Mouse (Mus musculus): Measurements from ENCODE around the gene Ubac2. TPM values are rescaled to one million over a fixed set of nuclear protein-coding genes. Genes with fewer than 3 reads are reported as not detected.

Ubac2 gene
- polyA plus RNA-seq, 1 experiment = 1.3 TPM

DNA sequence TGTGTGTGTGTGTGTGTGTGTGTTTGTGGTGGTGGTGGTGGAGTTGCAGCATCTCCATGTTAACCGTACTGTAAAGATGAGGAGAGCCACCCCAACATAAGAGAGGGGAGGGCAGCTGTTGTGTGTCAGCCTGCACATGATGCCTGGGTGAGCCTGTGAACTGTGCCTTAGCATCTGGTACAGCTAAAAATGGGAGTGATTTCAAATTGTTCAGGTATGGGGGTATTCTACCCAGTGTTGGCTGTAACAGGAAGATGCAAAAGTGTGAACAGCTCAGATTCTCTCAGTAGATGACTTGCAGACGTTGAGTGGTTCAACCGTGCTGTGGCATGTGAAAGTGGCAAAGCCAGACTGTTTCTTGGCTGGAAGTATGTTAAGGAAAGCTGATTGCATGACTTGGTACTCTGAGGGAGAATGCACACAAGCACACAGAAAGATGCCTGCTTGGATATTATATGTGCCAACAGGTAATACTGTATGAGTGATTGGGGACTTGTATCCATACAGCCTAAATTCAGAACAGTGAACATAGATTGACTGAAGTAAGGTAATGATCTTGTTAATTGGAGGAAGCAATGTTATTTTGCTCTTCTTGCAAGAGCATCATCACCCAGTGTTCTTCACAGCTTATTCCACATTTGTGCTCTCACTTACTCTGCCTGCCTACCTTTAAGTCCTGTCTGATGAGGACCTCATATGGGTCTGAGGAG lies 79.8 kb downstream of the Ubac2 start:
- Histone ChIP-seq H3K4me1 (ENCODE audit: control insufficient read depth) (peaks cover 10% of the 10 kb centered on the region), H3K27me3 (ENCODE audit: control insufficient read depth) (no peaks in the 10 kb centered on the region), H3K9me3 (ENCODE audit: control insufficient read depth, low read length) (no peaks in the 10 kb centered on the region), H3K4me3 (replicated peaks) (no peak overlapping the region), H3K36me3 (ENCODE audit: control insufficient read depth) (peaks cover 6% of the 10 kb centered on the region)
- no peak for TF ChIP-seq TAL1 (IDR thresholded peaks at IDR 0.05; ENCODE audit: low read length)
- TF ChIP-seq GATA1 (IDR thresholded peaks at IDR 0.05; ENCODE audit: low read length) = no peak

DNA sequence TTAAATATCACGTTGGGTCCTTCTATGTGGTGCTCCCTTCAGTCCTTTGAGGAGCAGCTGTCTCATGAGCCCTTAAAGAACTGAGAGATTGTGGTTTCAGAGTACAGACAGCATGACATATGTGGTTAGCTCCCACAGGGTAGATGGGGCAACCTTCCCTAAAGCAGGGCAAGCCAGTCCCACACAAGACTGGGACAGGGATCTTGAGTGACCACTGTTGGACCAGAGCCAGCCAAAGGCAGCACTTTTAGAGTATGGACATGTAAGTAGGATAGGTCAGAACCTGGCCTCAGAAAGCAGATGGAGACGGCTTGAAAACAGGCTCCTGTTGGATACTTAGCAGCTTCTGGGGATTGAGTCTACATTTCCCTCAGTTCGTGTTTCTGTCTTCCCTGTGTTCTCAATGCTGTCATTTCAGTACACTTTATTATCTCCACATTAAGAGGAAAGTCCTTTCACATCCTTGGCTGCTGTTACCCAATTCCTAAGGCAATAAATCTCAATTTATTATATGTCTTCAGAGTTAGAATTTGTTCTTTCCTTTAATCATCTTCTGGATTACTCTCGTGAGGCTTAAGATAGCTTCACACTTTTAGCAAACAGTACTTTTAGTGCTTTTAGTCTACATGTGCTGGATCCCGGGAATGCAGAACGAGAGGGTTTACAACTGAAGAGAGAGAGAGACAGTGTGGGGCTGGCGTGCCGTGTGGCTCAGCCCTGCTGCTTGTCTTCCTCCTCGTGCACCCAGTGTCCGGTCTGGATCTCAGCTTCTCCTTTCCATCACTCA lies 80.5 kb downstream of the Ubac2 start:
- peaks cover 6% of the 10 kb centered on the region for H3K36me3 ChIP-seq (ENCODE audit: control insufficient read depth)
- TF ChIP-seq GATA1 (IDR thresholded peaks at IDR 0.05; ENCODE audit: low read length) = no peak
- peaks cover 14% of the 10 kb centered on the region for H3K4me1 ChIP-seq (ENCODE audit: control insufficient read depth)
- H3K9me3 ChIP-seq (ENCODE audit: control insufficient read depth, low read length) = no peaks in the 10 kb centered on the region
- H3K27me3 ChIP-seq (ENCODE audit: control insufficient read depth) = no peaks in the 10 kb centered on the region
- H3K4me3 ChIP-seq (replicated peaks) = no peak overlapping the region

DNA sequence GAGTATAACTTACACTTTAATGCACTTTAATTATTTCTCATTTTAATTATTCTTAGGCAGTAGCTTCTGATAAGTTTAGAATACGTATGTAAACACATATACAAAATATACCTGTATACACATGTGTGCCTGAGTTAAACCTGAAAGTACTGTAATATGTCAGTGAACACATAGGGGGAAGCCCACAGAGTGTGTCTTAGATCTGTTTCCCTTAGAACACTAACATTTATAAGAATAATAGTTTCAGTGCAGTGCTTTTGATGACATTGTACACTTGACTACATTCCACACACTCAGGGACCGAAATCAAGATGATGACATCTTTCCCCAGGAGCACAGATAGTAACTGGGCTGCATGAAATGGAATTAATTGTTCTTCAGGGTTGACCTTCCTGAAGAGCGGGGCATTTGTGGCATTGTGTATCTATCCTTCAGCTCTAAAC lies 81.1 kb downstream of the Ubac2 start:
- Histone ChIP-seq H3K9me3 (ENCODE audit: control insufficient read depth, low read length) (no peaks in the 10 kb centered on the region), H3K36me3 (ENCODE audit: control insufficient read depth) (peaks cover 1% of the 10 kb centered on the region), H3K4me1 (ENCODE audit: control insufficient read depth) (peaks cover 14% of the 10 kb centered on the region), H3K27me3 (ENCODE audit: control insufficient read depth) (no peaks in the 10 kb centered on the region), H3K4me3 (replicated peaks) (no peak overlapping the region)
- TF ChIP-seq TAL1 (IDR thresholded peaks at IDR 0.05; ENCODE audit: low read length) (no peak), GATA1 (IDR thresholded peaks at IDR 0.05; ENCODE audit: low read length) (no peak)

DNA sequence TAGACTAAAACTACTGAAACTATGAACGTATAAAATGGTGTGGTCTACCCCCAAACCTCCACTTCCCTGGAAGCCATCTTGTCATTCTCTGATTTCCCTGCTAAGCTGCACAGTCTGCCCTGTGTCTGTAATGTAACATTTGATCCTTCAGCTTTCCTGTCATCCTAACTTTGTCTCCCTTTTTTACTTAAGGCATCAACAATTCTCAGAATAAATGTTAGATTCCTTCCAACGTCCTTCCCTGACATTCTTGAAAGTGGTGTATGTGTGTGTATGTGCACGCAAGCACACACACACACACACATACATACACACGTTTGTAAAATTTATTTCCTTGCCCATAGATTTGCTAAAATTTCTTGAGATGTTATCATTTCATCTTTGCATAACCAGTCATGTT lies 81.6 kb downstream of the Ubac2 start:
- H3K4me1 ChIP-seq (ENCODE audit: control insufficient read depth) = peaks cover 14% of the 10 kb centered on the region
- H3K9me3 ChIP-seq (ENCODE audit: control insufficient read depth, low read length) = no peaks in the 10 kb centered on the region
- no peaks in the 10 kb centered on the region for H3K36me3 ChIP-seq (ENCODE audit: control insufficient read depth)
- no peak overlapping the region for H3K4me3 ChIP-seq (replicated peaks)
- no peaks in the 10 kb centered on the region for H3K27me3 ChIP-seq (ENCODE audit: control insufficient read depth)
- TF ChIP-seq TAL1 (IDR thresholded peaks at IDR 0.05; ENCODE audit: low read length) (no peak), GATA1 (IDR thresholded peaks at IDR 0.05; ENCODE audit: low read length) (no peak)

DNA sequence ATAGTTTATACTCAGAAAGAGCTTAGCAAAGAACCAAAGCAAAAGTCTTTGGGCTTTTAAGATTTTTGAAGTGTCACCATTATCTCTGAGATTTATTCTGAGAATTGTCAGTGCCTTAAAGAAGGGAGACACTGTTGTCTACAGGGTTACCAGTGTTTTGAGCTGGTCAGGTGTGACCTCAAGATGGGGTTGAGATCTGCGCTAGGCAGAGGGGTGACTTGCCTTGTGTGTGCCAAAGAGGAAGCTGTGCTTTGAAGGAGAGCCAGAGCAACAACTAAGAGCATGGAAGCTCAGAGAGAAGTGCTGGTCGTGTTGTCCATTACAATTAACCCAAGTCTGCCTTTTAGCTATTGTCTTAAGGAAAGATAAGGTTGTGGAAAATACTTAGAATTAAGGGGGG lies 82.1 kb downstream of the Ubac2 start:
- no peaks in the 10 kb centered on the region for H3K27me3 ChIP-seq (ENCODE audit: control insufficient read depth)
- TF ChIP-seq TAL1 (IDR thresholded peaks at IDR 0.05; ENCODE audit: low read length) (no peak), GATA1 (IDR thresholded peaks at IDR 0.05; ENCODE audit: low read length) (no peak)
- no peaks in the 10 kb centered on the region for H3K36me3 ChIP-seq (ENCODE audit: control insufficient read depth)
- H3K4me1 ChIP-seq (ENCODE audit: control insufficient read depth) = peaks cover 14% of the 10 kb centered on the region
- H3K9me3 ChIP-seq (ENCODE audit: control insufficient read depth, low read length) = no peaks in the 10 kb centered on the region
- no peak overlapping the region for H3K4me3 ChIP-seq (replicated peaks)

DNA sequence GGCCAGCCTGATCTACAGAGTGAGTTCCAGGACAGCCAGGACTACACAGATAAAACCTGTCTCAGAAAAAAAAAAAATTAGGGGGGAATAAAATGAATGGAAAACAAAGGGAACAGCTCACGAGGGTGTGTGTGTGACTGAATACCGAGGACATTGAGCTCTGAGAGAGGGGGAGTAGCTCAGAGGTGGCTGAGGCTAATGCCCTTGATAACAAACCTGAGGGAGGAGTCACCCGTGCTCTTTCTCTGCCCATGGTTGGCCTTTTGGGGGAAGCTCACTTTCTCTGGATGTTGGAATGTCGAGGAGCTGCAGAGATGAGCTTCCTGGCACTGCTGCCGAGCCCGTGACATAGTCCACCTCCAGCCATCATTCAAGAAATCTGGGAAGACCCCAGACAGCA lies 82.6 kb downstream of the Ubac2 start:
- no peak for TF ChIP-seq GATA1 (IDR thresholded peaks at IDR 0.05; ENCODE audit: low read length)
- TF ChIP-seq TAL1 (IDR thresholded peaks at IDR 0.05; ENCODE audit: low read length) = no peak
- H3K27me3 ChIP-seq (ENCODE audit: control insufficient read depth) = no peaks in the 10 kb centered on the region
- no peaks in the 10 kb centered on the region for H3K9me3 ChIP-seq (ENCODE audit: control insufficient read depth, low read length)
- peaks cover 14% of the 10 kb centered on the region for H3K4me1 ChIP-seq (ENCODE audit: control insufficient read depth)
- H3K36me3 ChIP-seq (ENCODE audit: control insufficient read depth) = no peaks in the 10 kb centered on the region
- no peak overlapping the region for H3K4me3 ChIP-seq (replicated peaks)

DNA sequence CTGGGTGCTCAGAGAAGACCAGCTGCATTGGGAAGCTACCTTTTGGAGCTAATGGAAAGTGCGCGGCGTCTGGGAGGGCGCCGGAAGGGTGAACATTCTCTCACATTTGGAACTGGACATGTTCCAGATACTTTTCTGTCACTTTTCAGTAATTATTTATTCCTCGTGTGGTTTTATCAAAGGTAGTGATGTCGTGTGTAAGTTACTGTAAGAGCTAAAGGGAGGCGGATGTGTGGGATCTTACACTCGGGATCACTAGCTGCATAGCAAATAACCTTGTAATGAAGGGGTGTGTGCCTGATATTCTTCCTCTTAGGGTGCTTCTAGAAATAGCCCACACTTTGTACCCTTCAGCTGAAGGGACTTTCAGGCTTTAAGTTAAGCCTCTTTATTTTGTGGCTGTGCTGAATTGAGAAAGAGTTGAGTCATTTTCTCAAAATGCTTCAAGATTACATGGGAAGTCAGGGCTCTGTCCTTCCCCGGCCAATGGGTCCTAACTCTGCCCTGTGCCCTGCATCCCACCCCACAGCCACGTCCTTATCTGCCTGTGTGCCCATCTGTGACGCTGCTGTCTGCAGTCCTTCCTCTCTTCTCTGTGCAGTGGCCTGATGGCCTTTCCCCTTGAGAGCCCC lies 83.2 kb downstream of the Ubac2 start:
- TF ChIP-seq TAL1 (IDR thresholded peaks at IDR 0.05; ENCODE audit: low read length) = no peak
- no peak for TF ChIP-seq GATA1 (IDR thresholded peaks at IDR 0.05; ENCODE audit: low read length)
- Histone ChIP-seq H3K4me3 (replicated peaks) (no peak overlapping the region), H3K4me1 (ENCODE audit: control insufficient read depth) (peaks cover 14% of the 10 kb centered on the region), H3K36me3 (ENCODE audit: control insufficient read depth) (no peaks in the 10 kb centered on the region), H3K9me3 (ENCODE audit: control insufficient read depth, low read length) (no peaks in the 10 kb centered on the region), H3K27me3 (ENCODE audit: control insufficient read depth) (no peaks in the 10 kb centered on the region)

DNA sequence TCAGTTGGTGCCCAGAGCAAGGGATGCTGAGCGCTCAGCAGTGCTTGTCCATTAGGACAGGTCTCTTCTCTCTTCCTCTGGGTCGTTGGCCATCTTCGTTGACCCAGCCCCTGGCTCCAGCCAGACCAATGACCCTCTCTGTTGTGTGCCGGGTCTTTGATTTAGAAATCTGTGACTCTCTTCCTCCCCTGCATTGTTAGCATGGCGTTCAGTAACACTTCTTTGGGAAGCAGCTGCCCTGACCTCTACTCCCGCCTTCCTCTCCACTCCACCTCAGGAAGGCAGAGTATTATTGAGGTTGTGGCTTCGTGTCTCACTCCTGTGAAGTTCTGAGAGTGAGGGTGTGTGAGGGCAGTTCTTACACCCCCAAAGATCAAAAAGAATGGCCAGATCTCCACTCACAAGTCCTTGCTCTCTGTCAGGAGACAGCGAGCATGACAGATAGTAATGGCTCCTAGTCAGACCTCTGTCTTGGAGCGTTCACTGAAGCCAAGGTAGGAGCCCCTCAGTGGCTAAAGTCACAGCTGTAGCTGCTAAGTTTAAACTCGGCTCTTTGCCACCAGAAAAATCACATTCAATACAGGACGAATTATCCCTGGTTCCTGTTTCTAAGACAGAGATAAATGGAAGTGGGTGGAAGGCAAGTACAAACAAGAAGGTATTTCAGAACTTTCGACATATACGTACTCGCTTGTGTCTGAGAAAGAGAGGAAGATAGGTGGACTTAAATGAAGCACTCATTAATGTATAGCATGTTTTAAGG lies 83.9 kb downstream of the Ubac2 start:
- peaks cover 13% of the 10 kb centered on the region for H3K4me1 ChIP-seq (ENCODE audit: control insufficient read depth)
- H3K4me3 ChIP-seq (replicated peaks) = no peak overlapping the region
- TF ChIP-seq GATA1 (IDR thresholded peaks at IDR 0.05; ENCODE audit: low read length) (no peak), TAL1 (IDR thresholded peaks at IDR 0.05; ENCODE audit: low read length) (no peak)
- no peaks in the 10 kb centered on the region for H3K9me3 ChIP-seq (ENCODE audit: control insufficient read depth, low read length)
- no peaks in the 10 kb centered on the region for H3K27me3 ChIP-seq (ENCODE audit: control insufficient read depth)
- H3K36me3 ChIP-seq (ENCODE audit: control insufficient read depth) = no peaks in the 10 kb centered on the region
